Mouse (Mus musculus): Measurements from ENCODE around the gene Gpr135.

DNA sequence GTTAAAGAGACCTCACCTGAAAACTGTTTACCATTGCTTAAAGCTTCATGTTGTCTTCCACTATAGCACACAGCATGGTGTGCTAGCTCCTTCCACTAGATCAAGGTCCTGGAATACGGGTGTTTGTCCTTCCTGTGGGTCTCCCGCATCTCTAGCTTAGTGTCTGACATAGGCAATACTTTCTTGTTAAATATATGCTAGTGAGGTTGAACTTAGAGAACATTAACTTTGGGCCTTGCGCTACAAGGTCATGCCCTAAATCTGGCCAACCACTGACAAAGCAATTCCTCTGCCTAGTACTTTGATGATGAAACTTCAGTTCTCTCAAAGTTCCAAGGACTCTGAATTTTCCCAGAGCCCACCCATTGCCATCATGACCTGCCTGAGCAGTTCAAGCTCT is 7.3 kb upstream of the Gpr135 start:
- TF ChIP-seq NANOG (IDR thresholded peaks at IDR 0.05; ENCODE audit: borderline replicate concordance, low read length) (no peak), CTCF (conservative IDR thresholded peaks at IDR 0.05; ENCODE audit: low read length) (no peak)
